Mouse (Mus musculus) liver, adult 2 months (tissue): ENCODE results near the gene 4930563M21Rik.
A peak's percentile ranks its signal among the peaks of the same experiment; 100 is the strongest.

Experiments
- CTCF ChIP-seq: fragments of 200-500 bp; IDR thresholded peaks from 2 replicates; pipeline ENCODE4 v1.5.1; 2011; ENCODE audit warnings: low read depth, low read length, control low read depth
- POLR2A ChIP-seq: fragments of 200-500 bp; IDR thresholded peaks from 2 replicates; pipeline ENCODE4 v1.6.1; 2011; ENCODE audit warnings: low read length, control low read depth; ENCODE audit not compliant: insufficient read depth; ENCODE audit errors: extremely low read depth

- TF ChIP-seq CTCF (peak; percentile 39), POLR2A (no peak)
These were observed 91.8 kb downstream of the 4930563M21Rik start for GRCm38 (mm10) chr9:55918579-55918978.
